Mouse (Mus musculus) liver, embryonic 14.5 days (tissue): ENCODE measurements around the gene Dync2li1.

Experiments used
- CTCF ChIP-seq: IDR thresholded peaks from 2 replicates; pipeline ENCODE4 v1.5.1; 2016; ENCODE audit warnings: antibody characterized with exemption, low read depth, control low read depth
- EP300 ChIP-seq: IDR thresholded peaks from 2 replicates; pipeline ENCODE4 v1.6.1; 2016; ENCODE audit warnings: antibody characterized with exemption, low read depth

DNA sequence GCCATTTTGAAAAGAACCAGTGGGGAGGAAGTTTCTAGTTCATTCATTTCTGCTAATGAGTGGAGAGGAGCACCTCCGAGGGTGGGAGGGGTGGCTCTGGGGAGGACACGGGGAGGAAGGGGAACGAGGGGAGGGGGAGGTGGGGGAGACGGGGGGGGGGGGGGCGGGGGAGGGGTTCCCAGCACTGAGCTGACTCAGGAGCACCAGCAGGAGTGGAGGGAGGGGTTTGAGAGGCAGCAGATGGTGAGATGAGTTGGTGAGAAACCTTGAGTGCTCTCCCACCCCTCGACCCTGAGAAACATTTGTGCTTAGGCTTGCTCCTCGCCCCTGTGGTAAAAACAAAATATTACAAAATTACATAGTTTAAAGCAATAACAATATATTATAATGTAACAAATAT lies 19.6 kb downstream of the Dync2li1 start:
- TF ChIP-seq CTCF (no peak), EP300 (no peak)
